Mouse (Mus musculus): ENCODE data around the gene Amy2a4.
"Not testable (repeated sequence)": the region's sequence is repeated elsewhere in the genome, so short reads cannot be mapped to it uniquely, and the experiment has no call there.

The Amy2a4 gene

GRCm38 (mm10) chr3:113291349-113291748 lies at the start of gene Amy2a4:
Amy2a4 (minus strand) TSS chr3:113291449.
- DNase-seq (ENCODE audit: low read depth), result not testable (repeated sequence)

GRCm38 (mm10) chr3:113323952-113324351 lies 32.7 kb upstream of the Amy2a4 start, which contains the start of gene Amy2a3:
Amy2a3 (minus strand) TSS chr3:113324052.
- not testable (repeated sequence) for DNase-seq (ENCODE audit: low read depth)

- not testable (repeated sequence) for DNase-seq (ENCODE audit: low read depth)
Measured at GRCm38 (mm10) chr3:113312937-113313336, 21.7 kb upstream of the Amy2a4 start.

- DNase-seq (ENCODE audit: low read depth), result not testable (repeated sequence)
Measured at GRCm38 (mm10) chr3:113280285-113280684, 11.0 kb downstream of the Amy2a4 start.

GRCm38 (mm10) chr3:113279586-113279985 lies 11.7 kb downstream of the Amy2a4 start:
- DNase-seq (ENCODE audit: low read depth), result not testable (repeated sequence)

- not testable (repeated sequence) for DNase-seq (ENCODE audit: low read depth)
Measured at GRCm38 (mm10) chr3:113258737-113259136, 32.5 kb downstream of the Amy2a4 start, which contains the start of gene Amy2a5. Amy2a5 (minus strand) TSS chr3:113258837.

Measured in c-Kit-positive CD71-negative TER-119-negative erythroid progenitor cells, embryonic 14.5 days (primary cell).